Mouse (Mus musculus) heart, adult 2 months (tissue): ENCODE measurements around the gene Gcnt2.

Experiments
- CTCF ChIP-seq: fragments of 200-600 bp; IDR thresholded peaks from 2 replicates; pipeline ENCODE4 v1.8.1; 2022; ENCODE audit warnings: antibody characterized with exemption, mild to moderate bottlenecking, moderate library complexity
- POLR2A ChIP-seq: fragments of 200-500 bp; IDR thresholded peaks from 2 replicates; pipeline ENCODE4 v1.6.1; 2011; ENCODE audit warnings: mild to moderate bottlenecking, low read depth, low read length, control low read depth; ENCODE audit not compliant: insufficient read depth

DNA sequence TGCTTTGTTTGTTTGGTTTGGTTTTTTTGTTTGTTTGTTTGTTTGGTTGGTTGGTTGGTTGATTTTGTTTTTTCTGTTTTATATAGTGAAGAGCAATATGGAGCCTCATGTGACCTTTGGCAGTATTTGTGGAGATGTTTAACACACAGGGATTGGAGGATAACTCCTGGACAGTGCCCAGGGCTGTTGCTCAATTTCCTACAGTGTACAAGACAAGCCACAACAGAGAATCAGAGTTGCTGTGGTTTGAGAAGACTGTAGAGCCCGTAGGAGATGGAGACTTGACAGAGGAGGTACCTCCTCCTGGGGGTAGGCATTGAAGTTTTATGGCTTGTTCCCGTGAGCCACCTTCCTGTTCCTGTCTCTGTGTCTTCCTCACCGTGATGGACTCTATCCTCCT lies 87.0 kb downstream of the Gcnt2 start:
- TF ChIP-seq POLR2A (no peak), CTCF (no peak)
